Mouse (Mus musculus) midbrain, embryonic 15.5 days (tissue): ENCODE results near the gene Lhcgr. TPM values are rescaled to one million over a fixed set of nuclear protein-coding genes. Genes with fewer than 3 reads are reported as not detected.
"Not testable (repeated sequence)": the region's sequence is repeated elsewhere in the genome, so short reads cannot be mapped to it uniquely, and the experiment has no call there.

ENCODE experiments used
- ATAC-seq: fragments of 200-750 bp; cut with Nextera tagmentation; replicated peaks from 2 replicates; pipeline ENCODE4 v1.8.0; 2017; ENCODE audit warnings: moderate TSS enrichment
- H3K27ac ChIP-seq: fragments of 300-500 bp; sonication (generic); 2 replicates; pipeline ENCODE4 v1.5.1; 2015; ENCODE audit warnings: mild to moderate bottlenecking, inconsistent platforms
- H3K27me3 ChIP-seq: fragments of 300-500 bp; sonication (generic); replicated peaks from 2 replicates; pipeline ENCODE4 v1.6.1; 2015; ENCODE audit warnings: inconsistent platforms
- H3K36me3 ChIP-seq: fragments of 300-500 bp; sonication (generic); replicated peaks from 2 replicates; pipeline ENCODE4 v1.6.1; 2015; ENCODE audit warnings: inconsistent platforms
- H3K4me1 ChIP-seq: fragments of 300-500 bp; sonication (generic); 2 replicates; pipeline ENCODE4 v1.6.1; 2015; ENCODE audit warnings: inconsistent platforms
- H3K4me2 ChIP-seq: fragments of 300-500 bp; sonication (generic); 2 replicates; pipeline ENCODE4 v1.6.1; 2015; ENCODE audit warnings: inconsistent platforms, mild to moderate bottlenecking, moderate library complexity
- H3K4me3 ChIP-seq: fragments of 300-500 bp; sonication (generic); 2 replicates; pipeline ENCODE4 v1.5.1; 2015; ENCODE audit warnings: mild to moderate bottlenecking, inconsistent platforms
- H3K9ac ChIP-seq: fragments of 300-500 bp; sonication (generic); 2 replicates; pipeline ENCODE4 v1.6.1; 2015; ENCODE audit warnings: mild to moderate bottlenecking, inconsistent platforms
- H3K9me3 ChIP-seq: fragments of 300-500 bp; sonication (generic); 2 replicates; pipeline ENCODE4 v1.6.1; 2016; ENCODE audit warnings: inconsistent platforms
- WGBS: fragments of 180-500 bp; shearing (Covaris S2); methylation state at CpG from one replicate; pipeline ENCODE4 v1.1.7; 2015; ENCODE audit warnings: mixed read lengths; 5-methylcytosine and 5-hydroxymethylcytosine counted together
- polyA plus RNA-seq: library from polyadenylated mRNA; unstranded; fragments of >200 nt; fragmentation: Nextera tagmentation; extraction: Ambion mirVana; gene quantifications from 2 replicates; pipeline ENCODE4 v1.2.1, GENCODE M21; 2015

Lhcgr gene
- 0.97 and 1.5 TPM in 2 replicates for polyA plus RNA-seq

DNA sequence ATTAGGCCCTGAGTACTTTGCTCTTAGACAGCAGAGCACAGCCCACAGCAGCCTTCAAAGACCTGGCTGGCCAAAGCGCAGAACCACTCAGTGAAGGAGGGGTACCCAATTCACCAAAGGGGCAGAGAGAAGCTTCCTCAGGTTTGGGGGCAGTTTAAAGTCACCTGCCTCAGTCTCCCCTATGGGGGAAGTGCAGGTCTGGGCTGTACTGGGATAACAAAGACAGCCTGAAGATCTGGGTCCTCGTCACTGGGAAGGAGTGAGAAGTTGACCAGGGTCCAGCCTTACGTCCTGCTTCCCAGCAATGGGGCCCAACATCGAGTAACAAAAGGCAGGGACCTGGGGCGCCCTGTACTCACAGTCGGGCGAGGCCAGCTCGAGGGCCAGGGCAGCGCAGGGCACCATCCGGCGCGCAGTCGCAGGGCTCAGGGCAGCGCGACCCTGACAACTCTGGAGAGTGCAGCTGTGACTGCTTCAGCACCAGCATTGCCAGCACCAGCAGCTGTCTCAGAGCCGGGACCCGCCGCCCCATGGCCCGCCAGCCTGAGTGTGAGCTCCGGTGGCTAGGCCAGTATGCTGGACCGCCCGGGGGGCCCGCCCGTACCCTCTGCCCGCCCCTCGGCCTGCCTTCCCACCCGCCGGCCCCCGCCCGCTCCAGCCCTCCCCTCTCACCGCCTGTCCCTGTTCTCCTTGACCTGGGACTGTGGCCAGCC is at the start of gene Lhcgr:
Gene Lhcgr, minus strand, starts transcription at position 551 of the 713 bp plus-strand sequence.
- Histone ChIP-seq H3K4me1 (peaks cover 12% of the 10 kb centered on the region; the same call in 1 of the 2 replicates), H3K4me3 (no peak within 1 kb of the TSS), H3K36me3 (no peaks in the 10 kb centered on the region), H3K9ac (peak within 1 kb of the TSS; percentile 13; the same call in 1 of the 2 replicates), H3K4me2 (peak within 1 kb of the TSS; percentile 43), H3K27me3 (no peaks in the 10 kb centered on the region), H3K9me3 (no peaks in the 10 kb centered on the region), H3K27ac (no peak within 1 kb of the TSS)
- peak; percentile 65 for ATAC-seq
- WGBS, result 22% methylated on average over 31 of the region's 31 CpGs

DNA sequence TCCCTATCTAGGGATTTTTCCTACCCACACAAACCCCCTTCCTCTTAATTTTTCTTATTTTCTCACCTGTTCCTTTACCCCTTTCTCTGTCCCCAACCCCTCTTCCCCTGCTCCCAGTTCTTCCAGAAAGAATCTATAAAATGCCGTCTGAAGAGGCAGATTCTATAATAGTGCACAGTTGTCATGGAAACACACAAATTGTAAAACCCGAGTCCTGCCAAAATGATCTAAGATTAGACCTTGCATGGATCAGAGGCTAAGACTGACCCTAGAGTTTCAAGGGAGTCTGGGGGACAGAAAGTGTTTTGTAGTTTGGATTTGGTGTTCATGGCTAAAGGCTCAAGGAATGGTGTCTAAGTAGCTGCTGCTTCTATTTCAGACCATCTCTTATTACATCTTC is 25.8 kb upstream of the Lhcgr start:
- ATAC-seq, result 0 out of 2 replicates have a peak, but pooled peaks have one; percentile 39
- Histone ChIP-seq H3K9ac (no peak overlapping the region), H3K4me1 (no peaks in the 10 kb centered on the region), H3K27me3 (no peaks in the 10 kb centered on the region), H3K9me3 (no peaks in the 10 kb centered on the region), H3K27ac (no peak overlapping the region), H3K36me3 (no peaks in the 10 kb centered on the region), H3K4me3 (no peak overlapping the region), H3K4me2 (no peak overlapping the region)
- 34% methylated on average over 2 of the region's 2 CpGs for WGBS

DNA sequence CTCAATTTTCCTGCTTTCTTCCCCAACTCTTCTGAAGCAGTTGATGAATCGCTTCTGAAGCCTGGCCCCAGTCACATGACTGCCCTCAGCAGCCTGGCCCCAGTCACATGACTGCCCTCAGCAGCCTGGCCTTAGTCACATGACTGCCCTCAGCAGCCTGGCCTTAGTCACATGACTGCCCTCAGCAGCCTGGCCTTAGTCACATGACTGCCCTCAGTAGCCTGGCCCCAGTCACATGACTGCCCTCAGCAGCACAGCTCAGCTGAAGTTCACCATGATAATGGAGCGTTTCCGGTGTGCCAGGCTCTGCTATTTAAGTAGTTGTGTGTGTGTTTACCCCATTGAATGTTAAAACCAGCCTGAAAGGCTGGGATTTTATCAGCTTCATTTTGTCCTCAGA is 21.2 kb upstream of the Lhcgr start:
- H3K9ac ChIP-seq, H3K4me3 ChIP-seq, H3K4me1 ChIP-seq, H3K36me3 ChIP-seq, H3K27me3 ChIP-seq, H3K9me3 ChIP-seq, H3K27ac ChIP-seq, ATAC-seq, H3K4me2 ChIP-seq: not testable (repeated sequence)
- 88% methylated on average over 3 of the region's 3 CpGs for WGBS

DNA sequence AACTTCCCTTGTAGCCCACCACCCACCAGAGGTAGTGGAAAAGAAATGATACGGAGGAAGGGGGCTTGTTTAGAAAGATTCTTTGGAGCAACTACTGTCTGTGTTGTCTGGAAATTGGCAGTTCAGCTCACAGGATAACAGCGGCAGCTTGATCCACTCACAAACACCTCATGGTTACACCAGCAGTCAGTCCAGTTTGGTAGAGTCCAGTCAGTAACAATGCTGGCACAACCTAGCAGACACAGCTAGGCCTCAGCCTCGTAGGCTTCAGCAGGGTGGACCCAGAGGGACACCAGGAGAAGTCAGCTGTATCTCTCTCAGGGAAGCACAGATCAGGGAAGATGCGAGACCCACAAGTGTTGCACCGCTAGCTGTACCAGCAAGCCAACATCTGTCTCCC is 19.0 kb upstream of the Lhcgr start:
- Histone ChIP-seq H3K36me3 (no peaks in the 10 kb centered on the region), H3K4me2 (no peak overlapping the region)
- no peak for ATAC-seq

DNA sequence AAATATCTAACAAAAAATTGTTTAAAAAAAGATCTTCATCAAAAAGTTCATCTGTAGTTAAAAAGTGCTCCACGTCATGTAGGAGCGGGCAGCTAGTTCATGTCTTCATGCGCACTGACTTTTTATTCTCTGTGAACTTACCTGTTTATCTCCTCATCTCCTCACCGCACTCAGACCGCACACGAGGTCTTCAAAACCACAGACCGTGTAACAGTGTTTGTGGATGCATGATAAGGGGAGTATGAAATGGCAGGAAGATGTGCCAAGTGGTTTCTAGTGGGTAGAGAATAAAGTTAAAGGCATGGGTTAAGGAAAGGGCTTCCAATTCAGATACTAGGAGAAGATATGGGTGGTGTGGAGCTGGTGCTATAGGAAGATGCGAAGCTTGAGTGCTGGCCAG is 14.6 kb upstream of the Lhcgr start:
- H3K4me1 ChIP-seq, result no peaks in the 10 kb centered on the region
- H3K4me3 ChIP-seq, result no peak overlapping the region
- no peaks in the 10 kb centered on the region for H3K9me3 ChIP-seq
- no peak for ATAC-seq
- H3K9ac ChIP-seq, result no peak overlapping the region
- H3K27ac ChIP-seq, result no peak overlapping the region
- H3K4me2 ChIP-seq, result no peak overlapping the region
- WGBS, result 97% methylated on average over 8 of the region's 8 CpGs
- no peaks in the 10 kb centered on the region for H3K27me3 ChIP-seq
- no peaks in the 10 kb centered on the region for H3K36me3 ChIP-seq

More for the DNA sequence above, 19.0 kb upstream of the Lhcgr start:
- Histone ChIP-seq H3K4me1 (no peaks in the 10 kb centered on the region), H3K27me3 (no peaks in the 10 kb centered on the region), H3K27ac (no peak overlapping the region), H3K9me3 (no peaks in the 10 kb centered on the region), H3K4me3 (no peak overlapping the region), H3K9ac (no peak overlapping the region)
- WGBS, result 92% methylated on average over 5 of the region's 5 CpGs

DNA sequence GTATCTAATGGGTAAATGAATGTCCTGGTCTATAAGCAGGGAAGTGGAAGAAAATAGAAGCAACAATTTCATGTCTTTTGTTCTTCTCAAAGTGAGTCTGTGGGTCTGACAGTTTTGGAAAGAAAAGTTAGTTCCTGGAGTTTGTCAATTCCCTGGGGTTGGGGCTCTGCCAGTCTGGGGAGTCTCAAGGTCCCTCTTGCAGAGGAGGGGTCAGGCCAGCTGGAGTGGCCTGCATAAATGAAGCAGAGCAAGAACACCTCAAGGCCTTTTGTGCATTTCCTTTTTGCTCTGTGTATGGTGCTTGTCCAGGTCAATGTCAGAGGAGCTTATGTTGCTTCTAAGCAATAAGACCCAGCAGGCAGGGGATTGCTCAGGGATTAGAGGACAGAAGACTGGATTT is 11.7 kb upstream of the Lhcgr start:
- Histone ChIP-seq H3K36me3 (no peaks in the 10 kb centered on the region), H3K27me3 (no peaks in the 10 kb centered on the region), H3K27ac (no peak overlapping the region), H3K9me3 (no peaks in the 10 kb centered on the region), H3K4me3 (no peak overlapping the region), H3K9ac (no peak overlapping the region), H3K4me1 (no peaks in the 10 kb centered on the region), H3K4me2 (no peak overlapping the region)
- ATAC-seq, result no peak

DNA sequence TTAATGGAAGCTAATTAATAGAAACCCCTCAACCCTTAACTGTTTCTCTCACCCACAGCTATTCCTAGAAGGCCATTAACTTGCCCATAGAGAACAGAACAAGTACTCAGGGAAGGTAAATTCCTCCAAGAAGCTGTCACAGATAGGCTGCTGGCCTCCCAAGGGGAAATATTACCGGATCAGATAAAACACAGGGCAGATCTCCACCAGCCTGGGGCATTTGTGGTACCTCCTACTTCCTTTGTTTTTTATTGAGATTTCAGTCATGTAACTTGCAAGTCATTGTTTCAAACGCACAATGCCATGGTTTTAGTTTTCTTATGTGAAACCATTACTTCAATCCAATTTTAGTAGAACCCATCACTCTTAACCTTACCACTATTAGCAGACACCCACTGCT is 1.1 kb downstream of the Lhcgr start:
- Histone ChIP-seq H3K4me2 (no peak overlapping the region), H3K36me3 (no peaks in the 10 kb centered on the region), H3K9ac (no peak overlapping the region), H3K27me3 (no peaks in the 10 kb centered on the region), H3K9me3 (no peaks in the 10 kb centered on the region), H3K4me3 (no peak overlapping the region), H3K27ac (no peak overlapping the region), H3K4me1 (peaks cover 12% of the 10 kb centered on the region; the same call in 1 of the 2 replicates)
- no peak for ATAC-seq
- WGBS, result 69% methylated on average over 2 of the region's 2 CpGs

DNA sequence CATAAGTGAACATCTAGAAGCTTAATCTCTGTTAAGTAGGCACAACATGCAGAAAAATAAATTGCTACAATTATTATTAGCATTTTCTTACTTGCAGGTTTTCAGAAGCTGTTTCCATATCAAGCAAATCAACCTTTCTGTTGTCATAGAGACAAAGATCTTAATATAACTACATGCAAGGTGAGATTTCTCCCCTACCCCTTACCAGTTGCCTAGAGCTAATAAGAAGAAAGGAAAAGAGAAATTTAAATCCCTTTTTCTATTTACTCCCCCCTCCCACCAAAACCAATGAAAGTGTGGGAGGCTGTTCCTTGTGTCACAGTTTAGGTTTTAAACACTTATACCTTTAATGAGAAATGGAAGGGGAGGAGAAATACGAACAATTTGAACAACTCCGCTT is 3.4 kb downstream of the Lhcgr start:
- ATAC-seq, result no peak
- Histone ChIP-seq H3K36me3 (no peaks in the 10 kb centered on the region), H3K4me1 (peaks cover 12% of the 10 kb centered on the region; the same call in 1 of the 2 replicates), H3K27me3 (no peaks in the 10 kb centered on the region), H3K27ac (0 out of 2 replicates have a peak overlapping the region, but pooled peaks have one; percentile 27), H3K4me2 (no peak overlapping the region), H3K9me3 (no peaks in the 10 kb centered on the region), H3K4me3 (no peak overlapping the region), H3K9ac (no peak overlapping the region)
- 83% methylated on average over 2 of the region's 2 CpGs for WGBS

DNA sequence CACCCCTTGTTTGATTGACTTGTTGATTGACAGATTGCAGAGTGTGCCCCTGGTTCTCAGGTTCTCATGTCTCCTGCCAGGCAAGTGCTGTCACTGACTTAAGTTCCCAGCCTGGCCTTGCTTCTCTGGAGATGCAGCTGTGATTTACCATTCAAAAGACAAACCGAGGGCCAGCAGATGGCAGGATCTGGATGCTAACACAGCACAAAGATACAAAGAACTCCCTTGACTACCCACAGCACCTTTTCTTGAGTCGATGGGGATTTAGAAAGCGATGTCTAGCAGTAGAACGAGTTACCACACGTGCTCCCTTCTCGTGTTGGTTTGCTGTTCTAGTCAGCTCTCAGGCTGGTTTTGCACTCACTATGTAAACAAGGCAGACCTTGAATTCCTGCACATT is 4.9 kb downstream of the Lhcgr start:
- H3K27ac ChIP-seq, result no peak overlapping the region
- no peaks in the 10 kb centered on the region for H3K27me3 ChIP-seq
- peaks cover 10% of the 10 kb centered on the region; the same call in 1 of the 2 replicates for H3K4me1 ChIP-seq
- ATAC-seq, result no peak
- H3K9ac ChIP-seq, result no peak overlapping the region
- 57% methylated on average over 6 of the region's 6 CpGs for WGBS
- no peaks in the 10 kb centered on the region for H3K36me3 ChIP-seq
- no peaks in the 10 kb centered on the region for H3K9me3 ChIP-seq
- H3K4me3 ChIP-seq, result no peak overlapping the region
- no peak overlapping the region for H3K4me2 ChIP-seq

DNA sequence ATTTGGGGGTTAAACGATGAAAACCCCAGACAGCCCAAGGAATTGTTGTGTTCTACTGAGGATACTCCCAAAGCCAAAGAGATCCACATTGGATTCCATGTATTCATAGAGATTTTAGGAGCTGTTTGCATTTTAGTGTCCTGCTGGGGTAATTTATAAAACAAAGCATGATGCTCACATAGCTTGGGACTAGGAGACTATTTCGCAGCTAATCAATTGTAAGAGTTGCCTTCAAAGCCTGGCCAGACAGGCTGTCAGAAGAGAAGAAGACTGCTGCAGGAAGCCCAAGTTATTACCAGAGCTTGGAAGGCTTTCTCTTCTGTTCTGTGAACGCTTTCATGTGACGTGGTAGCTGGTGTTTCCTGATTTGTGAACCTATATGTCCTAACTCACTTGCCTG is 5.4 kb downstream of the Lhcgr start:
- H3K4me1 ChIP-seq, result peaks cover 5% of the 10 kb centered on the region; the same call in 1 of the 2 replicates
- H3K4me2 ChIP-seq, result no peak overlapping the region
- H3K9ac ChIP-seq, result no peak overlapping the region
- no peak overlapping the region for H3K4me3 ChIP-seq
- no peaks in the 10 kb centered on the region for H3K27me3 ChIP-seq
- H3K9me3 ChIP-seq, result no peaks in the 10 kb centered on the region
- 85% methylated on average over 4 of the region's 4 CpGs for WGBS
- no peaks in the 10 kb centered on the region for H3K36me3 ChIP-seq
- H3K27ac ChIP-seq, result no peak overlapping the region
- no peak for ATAC-seq

DNA sequence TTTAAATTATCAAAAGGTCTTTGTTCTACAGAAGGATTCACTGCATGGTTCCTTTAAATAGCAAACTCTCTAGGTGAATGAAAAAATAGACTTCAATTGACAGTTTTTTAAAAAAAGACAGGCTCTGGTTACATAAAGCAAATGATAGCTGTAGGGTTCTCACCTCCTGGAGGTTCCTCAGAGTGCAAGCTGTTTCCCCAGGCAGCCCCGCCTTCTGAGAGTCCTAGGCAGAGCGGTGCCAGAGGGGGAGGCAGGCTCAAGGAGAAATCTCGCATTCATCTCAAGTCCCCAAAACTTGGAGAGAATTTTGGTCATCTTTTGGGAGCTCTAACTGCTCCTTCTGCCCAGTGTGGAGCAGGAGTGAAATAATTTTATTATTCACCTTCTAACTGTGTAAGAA is 12.6 kb downstream of the Lhcgr start:
- Histone ChIP-seq H3K27ac (no peak overlapping the region), H3K9ac (no peak overlapping the region), H3K9me3 (no peaks in the 10 kb centered on the region), H3K36me3 (no peaks in the 10 kb centered on the region), H3K4me3 (no peak overlapping the region), H3K4me2 (no peak overlapping the region), H3K4me1 (peaks cover 2% of the 10 kb centered on the region; the same call in 1 of the 2 replicates), H3K27me3 (no peaks in the 10 kb centered on the region)
- no peak for ATAC-seq
- 30% methylated on average over 3 of the region's 3 CpGs for WGBS

DNA sequence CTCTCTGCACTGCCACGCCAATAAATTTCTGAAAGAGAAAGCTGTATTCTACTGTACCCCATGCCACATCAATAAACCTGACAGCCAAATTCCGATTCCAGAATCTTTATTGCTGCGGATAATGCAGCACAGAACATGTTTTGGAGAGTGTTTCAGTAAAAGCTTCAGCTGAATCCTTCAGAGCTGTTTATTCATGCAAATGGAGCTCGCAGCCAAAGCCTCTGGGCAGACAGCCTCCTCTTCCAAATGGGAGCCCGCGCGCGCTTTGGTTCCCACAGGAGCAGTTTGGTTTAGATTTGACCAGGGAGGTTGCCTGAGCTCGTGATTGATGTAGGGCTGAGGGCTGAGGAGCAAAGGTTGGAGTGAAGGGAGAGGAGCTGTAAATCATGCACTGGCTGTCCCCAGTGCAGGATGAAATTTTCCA is 17.7 kb downstream of the Lhcgr start:
- peaks cover 24% of the 10 kb centered on the region for H3K4me1 ChIP-seq
- H3K36me3 ChIP-seq, result no peaks in the 10 kb centered on the region
- WGBS, result 40% methylated on average over 9 of the region's 9 CpGs
- H3K4me2 ChIP-seq, result no peak overlapping the region
- no peaks in the 10 kb centered on the region for H3K27me3 ChIP-seq
- no peak for ATAC-seq
- H3K27ac ChIP-seq, result peak overlapping the region; percentile 71
- no peaks in the 10 kb centered on the region for H3K9me3 ChIP-seq
- H3K4me3 ChIP-seq, result no peak overlapping the region
- H3K9ac ChIP-seq, result no peak overlapping the region

DNA sequence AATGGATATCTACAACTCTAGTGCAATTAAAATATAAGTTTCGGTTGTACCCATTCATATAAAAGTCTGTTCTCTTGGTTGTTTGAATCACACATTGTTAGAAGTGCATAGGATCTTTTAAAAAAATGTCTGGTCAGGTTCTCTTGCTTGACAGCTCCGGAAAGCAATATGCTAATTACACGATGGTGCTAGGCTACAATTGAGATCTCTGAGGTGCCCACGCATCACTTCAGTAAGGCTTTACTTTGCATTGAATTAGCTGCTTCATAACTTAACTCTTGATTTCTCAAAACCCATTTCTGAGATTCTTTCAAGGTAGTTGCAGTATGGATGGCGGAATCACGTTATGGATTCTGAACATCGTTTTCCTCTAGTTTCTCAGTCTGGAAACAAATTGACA is 21.7 kb downstream of the Lhcgr start:
- H3K9ac ChIP-seq, result no peak overlapping the region

More for the DNA sequence above, 21.7 kb downstream of the Lhcgr start:
- H3K27ac ChIP-seq, result peak overlapping the region; percentile 36
- H3K4me2 ChIP-seq, result no peak overlapping the region
- no peak overlapping the region for H3K4me3 ChIP-seq
- ATAC-seq, result no peak
- WGBS, result 65% methylated on average over 7 of the region's 7 CpGs
- no peaks in the 10 kb centered on the region for H3K36me3 ChIP-seq
- no peaks in the 10 kb centered on the region for H3K9me3 ChIP-seq
- H3K4me1 ChIP-seq, result peaks cover 26% of the 10 kb centered on the region
- no peaks in the 10 kb centered on the region for H3K27me3 ChIP-seq
